Mouse (Mus musculus): ENCODE data around the gene Bahd1. TPM values are rescaled to one million over a fixed set of nuclear protein-coding genes. Genes with fewer than 3 reads are reported as not detected.

The Bahd1 gene
- polyA plus RNA-seq (2014; fragmentation: Nextera tagmentation; extraction: Ambion mirVana) = 1.3 TPM in 2 replicates

- Histone ChIP-seq H3K27me3 (ENCODE audit: control insufficient read depth, insufficient read depth, low read length) (peaks cover 49% of the 10 kb centered on the region), H3K36me3 (ENCODE audit: control insufficient read depth, insufficient read depth, low read length) (no peaks in the 10 kb centered on the region), H3K4me2 (ENCODE audit: low read depth, low read length, severe bottlenecking) (peak within 1 kb of the TSS; percentile 99), H3K9ac (ENCODE audit: low read length) (peak within 1 kb of the TSS; percentile 81), H3K4me3 (ENCODE audit: low read depth, low read length) (peak within 1 kb of the TSS; percentile 91), H3K9me3 (ENCODE audit: control insufficient read depth, low read length) (no peaks in the 10 kb centered on the region), H3K4me1 (replicated peaks; ENCODE audit: control insufficient read depth, insufficient read depth, low read length) (peaks cover 35% of the 10 kb centered on the region), H3K27ac (ENCODE audit: low read depth, low read length) (no peak within 1 kb of the TSS)
- no peak for ATAC-seq (replicated peaks; ENCODE audit: low FRiP score)
- under 1% methylated on average over 32 of the region's 32 CpGs for WGBS
- peak; percentile 73 for DNase-seq (ENCODE audit: low spot score)
Observed at GRCm38 (mm10) chr2:118899981-118900825, at the start of gene Bahd1. Gene Bahd1 (plus strand): TSS chr2:118900377.

- no peak overlapping the region for H3K9ac ChIP-seq (ENCODE audit: low read length)
- no peaks in the 10 kb centered on the region for H3K9me3 ChIP-seq (ENCODE audit: control insufficient read depth, low read length)
- no peaks in the 10 kb centered on the region for H3K4me1 ChIP-seq (replicated peaks; ENCODE audit: control insufficient read depth, insufficient read depth, low read length)
- H3K27ac ChIP-seq (ENCODE audit: low read depth, low read length) = no peak overlapping the region
- ATAC-seq (replicated peaks; ENCODE audit: low FRiP score) (no peak), DNase-seq (ENCODE audit: low spot score) (no peak)
- H3K4me2 ChIP-seq (ENCODE audit: low read depth, low read length, severe bottlenecking) = no peak overlapping the region
- no peak overlapping the region for H3K4me3 ChIP-seq (ENCODE audit: low read depth, low read length)
- no peaks in the 10 kb centered on the region for H3K36me3 ChIP-seq (ENCODE audit: control insufficient read depth, insufficient read depth, low read length)
- WGBS = 45% methylated on average over 3 of the region's 3 CpGs
- no peaks in the 10 kb centered on the region for H3K27me3 ChIP-seq (ENCODE audit: control insufficient read depth, insufficient read depth, low read length)
Observed at GRCm38 (mm10) chr2:118851756-118852155, 48.4 kb upstream of the Bahd1 start.

GRCm38 (mm10) chr2:118861454-118862339 is 38.5 kb upstream of the Bahd1 start, which contains the start of gene Ivd:
Gene Ivd (plus strand): TSS chr2:118861954.
- peak within 1 kb of the TSS; percentile 76 for H3K4me2 ChIP-seq (ENCODE audit: low read depth, low read length, severe bottlenecking)
- H3K27me3 ChIP-seq (ENCODE audit: control insufficient read depth, insufficient read depth, low read length) = no peaks in the 10 kb centered on the region
- H3K9me3 ChIP-seq (ENCODE audit: control insufficient read depth, low read length) = no peaks in the 10 kb centered on the region
- H3K36me3 ChIP-seq (ENCODE audit: control insufficient read depth, insufficient read depth, low read length) = no peaks in the 10 kb centered on the region
- no peaks in the 10 kb centered on the region; the same call in 1 of the 2 replicates for H3K4me1 ChIP-seq (replicated peaks; ENCODE audit: control insufficient read depth, insufficient read depth, low read length)
- peak; percentile 99 for ATAC-seq (replicated peaks; ENCODE audit: low FRiP score)
- H3K9ac ChIP-seq (ENCODE audit: low read length) = peak within 1 kb of the TSS; percentile 73
- under 1% methylated on average over 34 of the region's 34 CpGs for WGBS
- no peak within 1 kb of the TSS for H3K27ac ChIP-seq (ENCODE audit: low read depth, low read length)
- H3K4me3 ChIP-seq (ENCODE audit: low read depth, low read length) = peak within 1 kb of the TSS; percentile 57
- DNase-seq (ENCODE audit: low spot score) = peak; percentile 94

GRCm38 (mm10) chr2:118862340-118862675 is 37.9 kb upstream of the Bahd1 start:
- ATAC-seq (replicated peaks; ENCODE audit: low FRiP score) (peak; percentile 6; the same call in 1 of the 2 replicates), DNase-seq (ENCODE audit: low spot score) (no peak)
- H3K27ac ChIP-seq (ENCODE audit: low read depth, low read length) = no peak overlapping the region
- H3K4me1 ChIP-seq (replicated peaks; ENCODE audit: control insufficient read depth, insufficient read depth, low read length) = no peaks in the 10 kb centered on the region; the same call in 1 of the 2 replicates
- H3K27me3 ChIP-seq (ENCODE audit: control insufficient read depth, insufficient read depth, low read length) = no peaks in the 10 kb centered on the region
- peak overlapping the region; percentile 57 for H3K4me3 ChIP-seq (ENCODE audit: low read depth, low read length)
- no CpG with 5 or more reads among the region's 3 CpGs for WGBS
- no peaks in the 10 kb centered on the region for H3K36me3 ChIP-seq (ENCODE audit: control insufficient read depth, insufficient read depth, low read length)
- no peaks in the 10 kb centered on the region for H3K9me3 ChIP-seq (ENCODE audit: control insufficient read depth, low read length)
- H3K4me2 ChIP-seq (ENCODE audit: low read depth, low read length, severe bottlenecking) = peak overlapping the region; percentile 76
- H3K9ac ChIP-seq (ENCODE audit: low read length) = peak overlapping the region; percentile 73

GRCm38 (mm10) chr2:118870601-118871000 is 29.6 kb upstream of the Bahd1 start:
- Histone ChIP-seq H3K4me3 (ENCODE audit: low read depth, low read length) (no peak overlapping the region), H3K4me1 (replicated peaks; ENCODE audit: control insufficient read depth, insufficient read depth, low read length) (no peaks in the 10 kb centered on the region), H3K9ac (ENCODE audit: low read length) (no peak overlapping the region), H3K9me3 (ENCODE audit: control insufficient read depth, low read length) (no peaks in the 10 kb centered on the region), H3K27me3 (ENCODE audit: control insufficient read depth, insufficient read depth, low read length) (no peaks in the 10 kb centered on the region), H3K27ac (ENCODE audit: low read depth, low read length) (no peak overlapping the region), H3K36me3 (ENCODE audit: control insufficient read depth, insufficient read depth, low read length) (no peaks in the 10 kb centered on the region; the same call in 1 of the 2 replicates), H3K4me2 (ENCODE audit: low read depth, low read length, severe bottlenecking) (no peak overlapping the region)
- WGBS = 96% methylated on average over 3 of the region's 3 CpGs
- DNase-seq (ENCODE audit: low spot score) = no peak
- ATAC-seq (replicated peaks; ENCODE audit: low FRiP score) = no peak

GRCm38 (mm10) chr2:118871032-118871431 is 29.1 kb upstream of the Bahd1 start:
- H3K4me1 ChIP-seq (replicated peaks; ENCODE audit: control insufficient read depth, insufficient read depth, low read length) = no peaks in the 10 kb centered on the region
- no peaks in the 10 kb centered on the region for H3K27me3 ChIP-seq (ENCODE audit: control insufficient read depth, insufficient read depth, low read length)
- H3K36me3 ChIP-seq (ENCODE audit: control insufficient read depth, insufficient read depth, low read length) = no peaks in the 10 kb centered on the region; the same call in 1 of the 2 replicates
- 86% methylated on average over 1 of the region's 1 CpGs for WGBS
- H3K9ac ChIP-seq (ENCODE audit: low read length) = no peak overlapping the region
- no peak overlapping the region for H3K27ac ChIP-seq (ENCODE audit: low read depth, low read length)
- ATAC-seq (replicated peaks; ENCODE audit: low FRiP score) = no peak
- H3K9me3 ChIP-seq (ENCODE audit: control insufficient read depth, low read length) = no peaks in the 10 kb centered on the region
- no peak overlapping the region for H3K4me2 ChIP-seq (ENCODE audit: low read depth, low read length, severe bottlenecking)
- no peak for DNase-seq (ENCODE audit: low spot score)
- no peak overlapping the region for H3K4me3 ChIP-seq (ENCODE audit: low read depth, low read length)

- H3K27ac ChIP-seq (ENCODE audit: low read depth, low read length) = no peak overlapping the region
- WGBS = 92% methylated on average over 5 of the region's 5 CpGs
- H3K9me3 ChIP-seq (ENCODE audit: control insufficient read depth, low read length) = no peaks in the 10 kb centered on the region
- no peaks in the 10 kb centered on the region; the same call in 1 of the 2 replicates for H3K36me3 ChIP-seq (ENCODE audit: control insufficient read depth, insufficient read depth, low read length)
- no peaks in the 10 kb centered on the region for H3K27me3 ChIP-seq (ENCODE audit: control insufficient read depth, insufficient read depth, low read length)
- H3K4me2 ChIP-seq (ENCODE audit: low read depth, low read length, severe bottlenecking) = no peak overlapping the region
- DNase-seq (ENCODE audit: low spot score) (no peak), ATAC-seq (replicated peaks; ENCODE audit: low FRiP score) (no peak)
- no peaks in the 10 kb centered on the region for H3K4me1 ChIP-seq (replicated peaks; ENCODE audit: control insufficient read depth, insufficient read depth, low read length)
- no peak overlapping the region for H3K4me3 ChIP-seq (ENCODE audit: low read depth, low read length)
- no peak overlapping the region for H3K9ac ChIP-seq (ENCODE audit: low read length)
Observed at GRCm38 (mm10) chr2:118873018-118873417, 27.2 kb upstream of the Bahd1 start.

- WGBS = 86% methylated on average over 6 of the region's 6 CpGs
- H3K4me3 ChIP-seq (ENCODE audit: low read depth, low read length) = no peak overlapping the region
- ATAC-seq (replicated peaks; ENCODE audit: low FRiP score) = no peak
Observed at GRCm38 (mm10) chr2:118873890-118874430, 26.2 kb upstream of the Bahd1 start.

More at GRCm38 (mm10) chr2:118873890-118874430, 26.2 kb upstream of the Bahd1 start:
- Histone ChIP-seq H3K4me1 (replicated peaks; ENCODE audit: control insufficient read depth, insufficient read depth, low read length) (no peaks in the 10 kb centered on the region), H3K4me2 (ENCODE audit: low read depth, low read length, severe bottlenecking) (no peak overlapping the region), H3K9me3 (ENCODE audit: control insufficient read depth, low read length) (no peaks in the 10 kb centered on the region), H3K27ac (ENCODE audit: low read depth, low read length) (no peak overlapping the region), H3K36me3 (ENCODE audit: control insufficient read depth, insufficient read depth, low read length) (no peaks in the 10 kb centered on the region; the same call in 1 of the 2 replicates), H3K27me3 (ENCODE audit: control insufficient read depth, insufficient read depth, low read length) (no peaks in the 10 kb centered on the region), H3K9ac (ENCODE audit: low read length) (no peak overlapping the region)
- DNase-seq (ENCODE audit: low spot score) = no peak

All from forebrain, embryonic 11.5 days (tissue).